Mouse (Mus musculus) mouse trophoblast stem cell (cell line): ENCODE data around the gene Gm21921.
"Not testable (repeated sequence)": the region's sequence is repeated elsewhere in the genome, so short reads cannot be mapped to it uniquely, and the experiment has no call there.

ENCODE experiments used
- in situ Hi-C, 2 experiments: fragments of 300-500 bp; cut with MseI, MboI; formaldehyde crosslinking; loops; 2 replicates in 1 of 2; 3 replicates in 1 of 2; pipeline ENCODE4 v1.15.1; 2025

Gene Gm21921

DNA sequence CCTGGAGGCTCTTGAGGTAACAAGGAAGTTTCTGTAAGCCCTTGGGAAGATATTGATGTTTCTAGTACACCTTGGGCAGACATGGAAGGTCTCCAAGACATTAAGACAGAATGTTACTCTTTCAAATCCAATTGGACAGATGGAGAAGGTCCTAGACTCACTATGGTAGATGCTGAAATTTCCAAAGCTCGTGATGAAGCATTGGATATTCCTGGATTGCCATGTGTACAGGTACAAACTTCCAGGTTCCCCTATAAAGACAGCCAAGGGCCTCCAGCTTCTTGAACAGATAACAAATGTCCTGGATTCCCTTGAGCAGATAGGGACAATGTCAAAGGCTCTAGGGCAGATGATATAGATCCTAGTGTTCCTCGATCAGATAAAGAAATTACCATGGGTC is at the start of gene Gm21921:
Gene Gm21921, minus strand, starts transcription at position 101 of the 400 bp plus-strand sequence.
- in situ Hi-C loops, result not testable (repeated sequence)
